Mouse (Mus musculus): ENCODE data around the gene Mocs1.

- TF ChIP-seq CTCF (IDR thresholded peaks at IDR 0.05; ENCODE audit: low read depth, low read length) (no peak), POLR2A (IDR thresholded peaks at IDR 0.05; ENCODE audit: insufficient read depth, low read length) (no peak), EP300 (IDR thresholded peaks at IDR 0.05; ENCODE audit: insufficient read depth, low read depth, low read length) (no peak)
These were observed 40.4 kb upstream of the Mocs1 start for GRCm38 (mm10) chr17:49387741-49388140.

All from ES-Bruce4 (cell line).